Mouse (Mus musculus) heart, embryonic 12.5 days (tissue): ENCODE measurements around the gene Zbtb32. TPM values are rescaled to one million over a fixed set of nuclear protein-coding genes. Genes with fewer than 3 reads are reported as not detected.

Experiments used
- ATAC-seq: fragments of 200-750 bp; cut with Nextera tagmentation; 2 replicates; pipeline ENCODE4 v1.8.0; 2017; ENCODE audit warnings: moderate TSS enrichment, moderate library complexity; ENCODE audit not compliant: insufficient number of reproducible peaks, low FRiP score
- H3K27ac ChIP-seq: fragments of 300-500 bp; sonication (generic); 2 replicates; pipeline ENCODE4 v1.5.1; 2016; ENCODE audit warnings: mild to moderate bottlenecking, moderate library complexity; ENCODE audit not compliant: poor library complexity, severe bottlenecking
- H3K27me3 ChIP-seq: fragments of 300-500 bp; sonication (generic); replicated peaks from 2 replicates; pipeline ENCODE4 v1.6.1; 2016; ENCODE audit warnings: mild to moderate bottlenecking, moderate library complexity
- H3K36me3 ChIP-seq: fragments of 300-500 bp; sonication (generic); 2 replicates; pipeline ENCODE4 v1.6.1; 2016; ENCODE audit warnings: mild to moderate bottlenecking, moderate library complexity
- H3K4me1 ChIP-seq: fragments of 300-500 bp; sonication (generic); replicated peaks from 2 replicates; pipeline ENCODE4 v1.6.1; 2016; ENCODE audit warnings: mild to moderate bottlenecking
- H3K4me2 ChIP-seq: fragments of 300-500 bp; sonication (generic); 2 replicates; pipeline ENCODE4 v1.6.1; 2016; ENCODE audit warnings: mild to moderate bottlenecking, moderate library complexity
- H3K4me3 ChIP-seq: fragments of 300-500 bp; sonication (generic); 2 replicates; pipeline ENCODE4 v1.5.1; 2016; ENCODE audit warnings: mild to moderate bottlenecking
- H3K9ac ChIP-seq: fragments of 300-500 bp; sonication (generic); 2 replicates; pipeline ENCODE4 v1.6.1; 2016; ENCODE audit warnings: mild to moderate bottlenecking, moderate library complexity
- H3K9me3 ChIP-seq: fragments of 300-500 bp; sonication (generic); replicated peaks from 2 replicates; pipeline ENCODE4 v1.6.1; 2016; ENCODE audit warnings: mild to moderate bottlenecking, moderate library complexity
- WGBS: fragments of 180-500 bp; shearing (Covaris S2); methylation state at CpG from one replicate; pipeline ENCODE4 v1.1.7; 2016; 5-methylcytosine and 5-hydroxymethylcytosine counted together
- polyA plus RNA-seq: library from polyadenylated mRNA; unstranded; fragments of >200 nt; fragmentation: Nextera tagmentation; extraction: Ambion mirVana; gene quantifications from 2 replicates; pipeline ENCODE4 v1.2.1, GENCODE M21; 2016

Gene Zbtb32
- 0.09 and 0.44 TPM in 2 replicates for polyA plus RNA-seq

GRCm38 (mm10) chr7:30598786-30599185, at the start of gene Zbtb32:
Zbtb32 (minus strand) TSS chr7:30598909.
- Histone ChIP-seq H3K9ac (no peak within 1 kb of the TSS), H3K9me3 (no peaks in the 10 kb centered on the region), H3K36me3 (no peaks in the 10 kb centered on the region), H3K4me3 (no peak within 1 kb of the TSS), H3K27ac (no peak within 1 kb of the TSS), H3K4me1 (peaks cover 14% of the 10 kb centered on the region), H3K4me2 (peak within 1 kb of the TSS; percentile 36; the same call in 1 of the 2 replicates), H3K27me3 (0 out of 2 replicates have a peak, but pooled peaks cover 13% of the 10 kb centered on the region)
- 90% methylated on average over 12 of the region's 12 CpGs for WGBS
- ATAC-seq, result no peak

DNA sequence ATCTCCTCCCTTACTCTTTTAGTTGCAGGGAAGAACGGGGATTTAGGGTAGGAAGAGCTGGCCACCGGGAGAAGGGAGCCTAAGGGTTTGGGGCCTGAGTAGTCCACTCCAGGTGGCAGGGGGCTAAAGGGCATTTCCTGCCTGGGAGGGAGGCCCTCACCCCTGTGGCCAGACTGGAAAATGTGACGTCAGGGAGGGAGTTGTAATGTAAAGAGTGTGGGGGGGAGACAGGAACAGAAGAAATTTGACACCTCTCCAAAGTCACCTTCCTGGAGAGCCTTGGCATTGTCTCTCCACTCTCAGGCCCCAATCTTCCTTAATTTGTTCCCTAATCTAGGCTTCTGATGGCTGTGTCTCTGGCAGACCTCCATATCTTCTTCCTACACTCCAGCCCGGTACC, 40.4 kb upstream of the Zbtb32 start:
- ATAC-seq, result 0 out of 2 replicates have a peak, but pooled peaks have one; percentile 16
- H3K27ac ChIP-seq, result peak overlapping the region; percentile 55
- peaks cover 30% of the 10 kb centered on the region for H3K4me1 ChIP-seq
- peaks cover 19% of the 10 kb centered on the region for H3K27me3 ChIP-seq
- no peak overlapping the region for H3K4me2 ChIP-seq
- no peak overlapping the region for H3K4me3 ChIP-seq
- no peaks in the 10 kb centered on the region for H3K9me3 ChIP-seq
- 4% methylated on average over 4 of the region's 4 CpGs for whole genome bisulfite sequencing
- peaks cover 42% of the 10 kb centered on the region for H3K36me3 ChIP-seq
- H3K9ac ChIP-seq, result no peak overlapping the region

DNA sequence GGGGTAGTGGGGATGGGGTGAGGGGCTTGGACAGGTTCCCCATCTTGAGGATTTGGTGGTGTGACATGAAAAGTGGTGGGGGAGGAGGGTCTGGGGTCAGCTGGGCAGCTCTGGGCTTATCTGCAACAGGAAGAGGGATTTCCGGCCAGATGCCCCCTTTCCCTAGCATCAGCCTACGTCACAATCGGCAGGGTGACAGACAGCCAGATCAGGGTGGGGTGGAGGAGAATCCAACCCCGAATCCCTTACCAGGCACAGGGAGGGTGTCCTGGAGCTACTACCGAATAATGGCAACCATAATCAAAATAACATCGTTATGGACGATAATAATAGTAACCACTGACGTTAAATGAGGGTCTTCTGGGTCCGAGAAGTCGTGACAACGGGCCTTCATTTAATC, 37.7 kb upstream of the Zbtb32 start:
- H3K27me3 ChIP-seq, result peaks cover 46% of the 10 kb centered on the region
- no peak for ATAC-seq

DNA sequence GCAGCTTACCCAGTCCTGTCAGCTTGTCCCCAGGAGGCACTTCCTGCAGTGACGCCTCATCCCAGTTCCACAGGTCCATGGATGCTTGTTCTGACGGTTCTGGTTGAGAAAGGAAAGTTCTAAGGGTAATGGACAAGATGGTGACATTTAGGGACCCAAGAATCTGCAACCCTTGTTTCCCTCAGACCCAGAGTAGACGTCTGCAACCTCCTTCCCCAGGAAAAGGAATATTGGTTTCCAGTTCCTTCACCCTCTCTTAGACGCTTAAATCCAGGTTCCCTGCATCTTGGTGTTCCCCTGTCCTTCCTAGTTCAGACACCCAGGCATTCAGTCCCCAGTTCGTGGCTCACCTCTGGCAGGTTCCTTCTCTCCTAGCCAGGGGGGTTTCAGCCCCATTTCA, 37.0 kb upstream of the Zbtb32 start, which contains the start of gene Etv2:
Gene Etv2, minus strand, starts transcription at position 101 of the 400 bp plus-strand sequence.
- no peaks in the 10 kb centered on the region for H3K9me3 ChIP-seq
- H3K4me2 ChIP-seq, result peak within 1 kb of the TSS; percentile 54
- H3K27ac ChIP-seq, result no peak within 1 kb of the TSS
- ATAC-seq, result no peak
- 5% methylated on average over 5 of the region's 5 CpGs for WGBS
- peak within 1 kb of the TSS; percentile 1; the same call in 1 of the 2 replicates for H3K9ac ChIP-seq
- H3K36me3 ChIP-seq, result peaks cover 9% of the 10 kb centered on the region
- H3K4me1 ChIP-seq, result peaks cover 35% of the 10 kb centered on the region
- H3K27me3 ChIP-seq, result peaks cover 48% of the 10 kb centered on the region
- H3K4me3 ChIP-seq, result peak within 1 kb of the TSS; percentile 19

More for the DNA sequence above, 37.7 kb upstream of the Zbtb32 start:
- Histone ChIP-seq H3K36me3 (peaks cover 15% of the 10 kb centered on the region), H3K27ac (no peak overlapping the region), H3K4me1 (peaks cover 35% of the 10 kb centered on the region), H3K4me3 (no peak overlapping the region), H3K9me3 (no peaks in the 10 kb centered on the region), H3K4me2 (peak overlapping the region; percentile 41), H3K9ac (no peak overlapping the region)
- 15% methylated on average over 11 of the region's 11 CpGs for WGBS

- ATAC-seq, result peak; percentile 58; the same call in 1 of the 2 replicates
- H3K4me2 ChIP-seq, result peak overlapping the region; percentile 54
- peak overlapping the region; percentile 1; the same call in 1 of the 2 replicates for H3K9ac ChIP-seq
- no peak overlapping the region for H3K27ac ChIP-seq
- WGBS, result under 1% methylated on average over 20 of the region's 20 CpGs
- no peaks in the 10 kb centered on the region for H3K9me3 ChIP-seq
- no peaks in the 10 kb centered on the region for H3K36me3 ChIP-seq
- peaks cover 31% of the 10 kb centered on the region for H3K4me1 ChIP-seq
- peaks cover 52% of the 10 kb centered on the region for H3K27me3 ChIP-seq
- peak overlapping the region; percentile 19 for H3K4me3 ChIP-seq
Measured at GRCm38 (mm10) chr7:30634621-30635020, 35.9 kb upstream of the Zbtb32 start.

GRCm38 (mm10) chr7:30633762-30634412, 35.2 kb upstream of the Zbtb32 start:
- 14% methylated on average over 27 of the region's 27 CpGs for WGBS
- H3K4me1 ChIP-seq, result peaks cover 24% of the 10 kb centered on the region
- H3K4me3 ChIP-seq, result peak overlapping the region; percentile 19
- no peaks in the 10 kb centered on the region for H3K9me3 ChIP-seq
- H3K9ac ChIP-seq, result peak overlapping the region; percentile 1; the same call in 1 of the 2 replicates
- H3K36me3 ChIP-seq, result no peaks in the 10 kb centered on the region
- H3K27me3 ChIP-seq, result peaks cover 57% of the 10 kb centered on the region
- ATAC-seq, result no peak
- peak overlapping the region; percentile 54 for H3K4me2 ChIP-seq
- H3K27ac ChIP-seq, result no peak overlapping the region

GRCm38 (mm10) chr7:30629013-30629412, 30.3 kb upstream of the Zbtb32 start:
- peaks cover 37% of the 10 kb centered on the region for H3K27me3 ChIP-seq
- H3K27ac ChIP-seq, result no peak overlapping the region
- H3K4me3 ChIP-seq, result no peak overlapping the region
- no peaks in the 10 kb centered on the region for H3K9me3 ChIP-seq
- no peak overlapping the region for H3K4me2 ChIP-seq
- H3K9ac ChIP-seq, result no peak overlapping the region
- H3K36me3 ChIP-seq, result peaks cover 7% of the 10 kb centered on the region
- no peak for ATAC-seq
- H3K4me1 ChIP-seq, result peaks cover 16% of the 10 kb centered on the region

DNA sequence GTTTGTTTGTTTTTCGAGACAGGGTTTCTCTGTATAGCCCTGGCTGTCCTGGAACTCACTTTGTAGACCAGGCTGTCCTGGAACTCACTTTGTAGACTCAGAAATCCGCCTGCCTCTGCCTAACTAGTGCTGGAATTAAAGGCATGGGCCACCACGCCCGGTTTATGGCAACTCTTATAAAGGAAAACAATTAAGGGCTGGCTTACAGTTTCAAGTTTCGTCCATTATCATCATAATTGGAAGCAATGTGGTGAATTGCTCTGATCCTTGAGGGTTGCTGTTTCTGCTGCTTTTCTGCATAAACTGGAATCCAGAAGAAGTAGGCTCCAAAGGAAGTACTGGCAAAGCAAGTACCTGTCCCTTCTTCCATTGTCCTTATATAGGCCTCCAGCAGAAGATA, 27.9 kb upstream of the Zbtb32 start:
- no peaks in the 10 kb centered on the region for H3K9me3 ChIP-seq
- H3K9ac ChIP-seq, result no peak overlapping the region
- no peak overlapping the region; the same call in 1 of the 2 replicates for H3K4me3 ChIP-seq
- H3K27me3 ChIP-seq, result peaks cover 14% of the 10 kb centered on the region
- no peak for ATAC-seq
- WGBS, result 77% methylated on average over 5 of the region's 5 CpGs
- H3K36me3 ChIP-seq, result peaks cover 30% of the 10 kb centered on the region
- H3K4me1 ChIP-seq, result peaks cover 22% of the 10 kb centered on the region
- peak overlapping the region; percentile 57; the same call in 1 of the 2 replicates for H3K4me2 ChIP-seq
- no peak overlapping the region for H3K27ac ChIP-seq

GRCm38 (mm10) chr7:30625530-30626384, 27.0 kb upstream of the Zbtb32 start, which contains the start of gene Cox6b1:
Cox6b1 (minus strand) TSS chr7:30626151.
- H3K27ac ChIP-seq, result peak within 1 kb of the TSS; percentile 85
- peaks cover 37% of the 10 kb centered on the region for H3K36me3 ChIP-seq
- H3K4me3 ChIP-seq, result peak within 1 kb of the TSS; percentile 93
- no peaks in the 10 kb centered on the region for H3K9me3 ChIP-seq
- ATAC-seq, result peak; percentile 91
- H3K4me1 ChIP-seq, result peaks cover 26% of the 10 kb centered on the region
- peak within 1 kb of the TSS; percentile 90 for H3K4me2 ChIP-seq
- WGBS, result 1% methylated on average over 44 of the region's 44 CpGs
- 0 out of 2 replicates have a peak, but pooled peaks cover 9% of the 10 kb centered on the region for H3K27me3 ChIP-seq
- H3K9ac ChIP-seq, result peak within 1 kb of the TSS; percentile 94

DNA sequence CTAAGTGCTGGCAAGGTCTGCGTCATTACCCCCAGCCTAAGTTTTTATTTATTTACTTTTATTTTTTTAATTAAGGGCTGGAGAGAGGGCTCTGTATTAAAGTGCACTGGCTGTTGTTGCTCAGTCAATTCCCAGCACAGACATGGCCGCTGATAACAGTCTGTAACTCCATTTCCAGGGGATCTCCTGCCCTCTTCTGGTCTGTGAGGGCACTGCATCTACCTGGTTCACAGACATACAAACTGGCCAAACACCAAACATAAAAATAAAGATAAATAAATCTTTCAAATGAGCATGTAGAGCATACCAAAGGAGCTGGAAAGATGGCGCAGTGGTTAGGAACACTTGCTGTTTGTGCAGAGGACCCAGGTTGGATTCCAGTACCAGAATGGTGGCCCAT, 20.5 kb upstream of the Zbtb32 start:
- no peak overlapping the region for H3K4me3 ChIP-seq
- no peaks in the 10 kb centered on the region for H3K9me3 ChIP-seq
- H3K9ac ChIP-seq, result no peak overlapping the region
- no peak overlapping the region for H3K27ac ChIP-seq
- H3K36me3 ChIP-seq, result peaks cover 77% of the 10 kb centered on the region
- H3K4me1 ChIP-seq, result peaks cover 16% of the 10 kb centered on the region
- WGBS, result 87% methylated on average over 3 of the region's 3 CpGs
- ATAC-seq, result no peak
- no peaks in the 10 kb centered on the region for H3K27me3 ChIP-seq
- H3K4me2 ChIP-seq, result no peak overlapping the region

DNA sequence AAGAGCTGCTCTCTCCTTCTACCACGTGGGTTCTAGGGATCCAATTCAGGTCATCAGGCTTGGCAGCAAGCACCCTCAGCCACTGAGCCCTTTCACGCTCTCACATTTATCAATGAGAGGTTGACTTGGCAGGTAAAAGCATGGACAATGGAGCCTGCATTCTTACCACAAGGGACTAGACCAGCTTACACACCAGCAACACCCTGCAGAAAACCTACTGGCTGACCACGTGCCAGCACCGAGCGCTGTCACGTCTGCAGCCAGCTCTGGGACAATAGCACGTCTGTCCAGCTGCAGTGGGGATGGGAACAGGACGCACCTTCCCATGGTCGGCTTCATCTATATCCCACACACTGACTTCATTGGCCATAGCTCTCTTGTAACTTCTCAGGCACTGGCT, 19.9 kb upstream of the Zbtb32 start:
- H3K36me3 ChIP-seq, result peaks cover 72% of the 10 kb centered on the region
- 93% methylated on average over 9 of the region's 9 CpGs for WGBS
- ATAC-seq, result no peak
- H3K27me3 ChIP-seq, result no peaks in the 10 kb centered on the region
- no peak overlapping the region for H3K4me3 ChIP-seq
- no peak overlapping the region for H3K27ac ChIP-seq
- no peak overlapping the region for H3K9ac ChIP-seq
- H3K9me3 ChIP-seq, result no peaks in the 10 kb centered on the region
- H3K4me2 ChIP-seq, result no peak overlapping the region
- H3K4me1 ChIP-seq, result peaks cover 15% of the 10 kb centered on the region
